ENCODE assay signal across 8 mouse cellular contexts in genomic region chr1:179546551-179546917, GRCm38 (mm10). TPM values are rescaled to one million over a fixed set of nuclear protein-coding genes. Genes with fewer than 3 reads are reported as not detected.
DNase-seq lines count a peak whose midpoint lies in the region; ATAC-seq and TF ChIP-seq lines count a peak whose summit lies in the region.

No protein-coding gene starts in this region.

- intact Hi-C loops in heart, postnatal 14 days (cut with DNase I), result loop anchor here (2.0 to 5.0 kb wide), 2 partner anchors 46 to 78 kb away; no protein-coding TSS in a partner anchor

- 0 out of 2 replicates have a peak, but pooled peaks cover under 1% of the 10 kb centered on the region for H3K36me3 ChIP-seq in heart, embryonic 16.5 days (ENCODE audit: control insufficient read depth, insufficient read depth)
- peaks cover 0 to 42% of the 10 kb centered on the region in 2 experiments; a peak in 3 of 4 replicates for H3K36me3 ChIP-seq in MEL (ENCODE audit: control insufficient read depth in 1 of 2, insufficient read depth in 2 of 2, low read length in 2 of 2)
- H3K36me3 ChIP-seq in forebrain, embryonic 12.5 days (replicated peaks), result no peaks in the 10 kb centered on the region; the same call in 1 of the 2 replicates
- H3K36me3 ChIP-seq in liver, embryonic 15.5 days (replicated peaks), result peaks cover 13% of the 10 kb centered on the region

- TF ChIP-seq POLR2A in MEL (IDR thresholded peaks at IDR 0.05; ENCODE audit: control insufficient read depth in 1 of 2, insufficient read depth in 1 of 2, low read depth in 1 of 2, low read length in 2 of 2, poor library complexity in 1 of 2), result peak in 1 of 2 experiments; percentile 35; a peak in 1 of 4 replicates

- peak overlapping the region; percentile 84 for H3K4me2 ChIP-seq in heart, embryonic 16.5 days (ENCODE audit: low read depth, low read length)
- peak overlapping the region; percentile 77 for H3K4me2 ChIP-seq in forebrain, embryonic 12.5 days
- peak overlapping the region; percentile 76 for H3K4me2 ChIP-seq in liver, embryonic 15.5 days

- H3K79me2 ChIP-seq in MEL (ENCODE audit: control insufficient read depth, insufficient read depth, low read length, poor library complexity), result peaks cover 37% of the 10 kb centered on the region

- no peak for TF ChIP-seq EP300 in MEL (IDR thresholded peaks at IDR 0.05; ENCODE audit: low read depth in 1 of 2, low read length in 2 of 2)

- no peaks in the 10 kb centered on the region for H3K9me3 ChIP-seq in heart, embryonic 16.5 days (replicated peaks; ENCODE audit: control insufficient read depth, low read length)
- H3K9me3 ChIP-seq in MEL (replicated peaks; ENCODE audit: insufficient read depth, low read length), result no peaks in the 10 kb centered on the region
- H3K9me3 ChIP-seq in forebrain, embryonic 12.5 days, result no peaks in the 10 kb centered on the region
- no peaks in the 10 kb centered on the region for H3K9me3 ChIP-seq in liver, embryonic 15.5 days (replicated peaks)

- 1% methylated on average over 42 of the region's 44 CpGs for WGBS in heart, embryonic 16.5 days
- under 1% methylated on average over 41 of the region's 44 CpGs for WGBS in forebrain, embryonic 12.5 days
- under 1% methylated on average over 44 of the region's 44 CpGs for WGBS in liver, embryonic 15.5 days (ENCODE audit: insufficient replicate concordance)

- H3K27ac ChIP-seq in heart, embryonic 16.5 days (ENCODE audit: low read length), result peak overlapping the region; percentile 95
- peak overlapping the region; percentile 73 for H3K27ac ChIP-seq in MEL (ENCODE audit: control insufficient read depth, low read depth, low read length)
- H3K27ac ChIP-seq in forebrain, embryonic 12.5 days, result peak overlapping the region; percentile 96
- H3K27ac ChIP-seq in liver, embryonic 15.5 days (replicated peaks), result peak overlapping the region; percentile 97

- no peak for TF ChIP-seq RAD21 in MEL (IDR thresholded peaks at IDR 0.05; ENCODE audit: low read depth, low read length)

- TF ChIP-seq CTCF in MEL (IDR thresholded peaks at IDR 0.05 in 2 of 3, conservative IDR thresholded peaks at IDR 0.05 in 1 of 3; ENCODE audit: control insufficient read depth in 1 of 3, insufficient read depth in 1 of 3, low read depth in 2 of 3, low read length in 3 of 3, poor library complexity in 1 of 3, severe bottlenecking in 1 of 3), result no peak

- no peaks in the 10 kb centered on the region for H3K27me3 ChIP-seq in heart, embryonic 16.5 days (ENCODE audit: control insufficient read depth, insufficient read depth, low read length)
- H3K27me3 ChIP-seq in MEL (ENCODE audit: control insufficient read depth in 1 of 2, insufficient read depth in 2 of 2, low read length in 2 of 2), result no peaks in the 10 kb centered on the region
- no peaks in the 10 kb centered on the region for H3K27me3 ChIP-seq in forebrain, embryonic 12.5 days
- H3K27me3 ChIP-seq in liver, embryonic 15.5 days, result no peaks in the 10 kb centered on the region

- peaks cover 28% of the 10 kb centered on the region for H3K4me1 ChIP-seq in heart, embryonic 16.5 days (ENCODE audit: control insufficient read depth, insufficient read depth, low read length)
- peaks cover under 1 to 9% of the 10 kb centered on the region in 2 experiments; a peak in 2 of 4 replicates for H3K4me1 ChIP-seq in MEL (ENCODE audit: control insufficient read depth in 1 of 2, insufficient read depth in 2 of 2, low read length in 2 of 2)
- H3K4me1 ChIP-seq in forebrain, embryonic 12.5 days, result peaks cover 28% of the 10 kb centered on the region
- peaks cover 52% of the 10 kb centered on the region for H3K4me1 ChIP-seq in liver, embryonic 15.5 days (replicated peaks)

- no peak for DNase-seq in heart, postnatal 14 days
- DNase-seq in MEL (ENCODE audit: low read depth, low spot score), result no peak
- no peak for DNase-seq in ovary, postnatal 14 days (ENCODE audit: low spot score)
- no peak for DNase-seq in layer of hippocampus, adult 8-10 months (ENCODE audit: low spot score in 2 of 2)
- no peak for DNase-seq in spleen, postnatal 36 days (ENCODE audit: low spot score in 2 of 2)

- peak overlapping the region; percentile 85 for H3K9ac ChIP-seq in heart, embryonic 16.5 days (ENCODE audit: low read length)
- H3K9ac ChIP-seq in MEL (ENCODE audit: control insufficient read depth, low read depth, low read length, poor library complexity, severe bottlenecking), result peak overlapping the region; percentile 86
- peak overlapping the region; percentile 78 for H3K9ac ChIP-seq in forebrain, embryonic 12.5 days
- peak overlapping the region; percentile 87 for H3K9ac ChIP-seq in liver, embryonic 15.5 days

- H3K4me3 ChIP-seq in heart, embryonic 16.5 days (ENCODE audit: low read length), result peak overlapping the region; percentile 77
- peak overlapping the region; percentile 83 to 94 for H3K4me3 ChIP-seq in MEL (ENCODE audit: control insufficient read depth in 1 of 2, insufficient read depth in 1 of 2, low read depth in 2 of 2, low read length in 2 of 2)
- peak overlapping the region; percentile 80 for H3K4me3 ChIP-seq in forebrain, embryonic 12.5 days (replicated peaks)
- peak overlapping the region; percentile 79 for H3K4me3 ChIP-seq in liver, embryonic 15.5 days (replicated peaks)

- peak; percentile 78 for ATAC-seq in heart, embryonic 16.5 days (replicated peaks; ENCODE audit: extremely low read depth, insufficient read depth, low FRiP score)
- ATAC-seq in forebrain, embryonic 12.5 days (ENCODE audit: low FRiP score), result peak; percentile 86
- ATAC-seq in liver, embryonic 15.5 days (ENCODE audit: insufficient read depth), result peak; percentile 78

TF ChIP-seq in MEL, 35 proteins besides CTCF, POLR2A, EP300 and RAD21:
- TF ChIP-seq USF1 (IDR thresholded peaks at IDR 0.05; ENCODE audit: low read depth, low read length) (no peak), MAFK (IDR thresholded peaks at IDR 0.05; ENCODE audit: borderline replicate concordance, low read depth, low read length) (no peak), NELFE (IDR thresholded peaks at IDR 0.05; ENCODE audit: low read depth, low read length) (peak; percentile 35; the same call in 1 of the 2 replicates)
TF ChIP-seq in MEL: peak in this region for 1.

RNA-seq across cellular contexts. Expression of gene Cnst, which starts 0.4 kb away (rescaled TPM):
- polyA plus RNA-seq in heart, embryonic 16.5 days (2015; fragmentation: Nextera tagmentation; extraction: Ambion mirVana), result 20.9 and 21.3 TPM in 2 replicates
- 10 to 100 TPM; 43.6 to 51.9 TPM for total RNA-seq in heart, postnatal 14 days (2021)
- 10.4 and 11.9 TPM in 2 replicates for total RNA-seq in MEL (2012; rRNA removed)
- 10 to 100 TPM in 1 of 2 experiments, not detected in 1; 12.1 TPM for polyA plus RNA-seq in MEL (2012; ENCODE audit: insufficient read depth in 1 of 2, insufficient read length in 2 of 2, low read depth in 1 of 2, low replicate concordance in 2 of 2, missing spikeins in 1 of 2)
- polyA plus RNA-seq in forebrain, embryonic 12.5 days (2016; fragmentation: Nextera tagmentation; extraction: Ambion mirVana), result 26.9 and 29.0 TPM in 2 replicates
- polyA plus RNA-seq in liver, embryonic 15.5 days (2015; fragmentation: Nextera tagmentation; extraction: Ambion mirVana), result 12.1 and 12.6 TPM in 2 replicates
- total RNA-seq in layer of hippocampus, adult 8-10 months (2022), result 10 to 100 TPM; 30.5 to 35.9 (median 31.9) TPM

RNA-seq across cellular contexts. Expression of gene Tfb2m, which starts 0.5 kb away (rescaled TPM):
- polyA plus RNA-seq in heart, embryonic 16.5 days (2015; fragmentation: Nextera tagmentation; extraction: Ambion mirVana), result 25.1 and 27.9 TPM in 2 replicates
- total RNA-seq in heart, postnatal 14 days (2021), result 10 to 100 TPM; 33.9 to 42.3 TPM
- total RNA-seq in MEL (2012; rRNA removed), result 17.3 and 19.3 TPM in 2 replicates
- 10 to 100 TPM in 1 of 2 experiments, not detected in 1; 20.9 TPM for polyA plus RNA-seq in MEL (2012; ENCODE audit: insufficient read depth in 1 of 2, insufficient read length in 2 of 2, low read depth in 1 of 2, low replicate concordance in 2 of 2, missing spikeins in 1 of 2)
- polyA plus RNA-seq in forebrain, embryonic 12.5 days (2016; fragmentation: Nextera tagmentation; extraction: Ambion mirVana), result 33.6 and 33.7 TPM in 2 replicates
- 8.2 and 8.3 TPM in 2 replicates for polyA plus RNA-seq in liver, embryonic 15.5 days (2015; fragmentation: Nextera tagmentation; extraction: Ambion mirVana)
- 10 to 100 TPM; 20.1 to 26.4 (median 24.8) TPM for total RNA-seq in layer of hippocampus, adult 8-10 months (2022)

RNA-seq across cellular contexts. Expression of gene Smyd3, which starts 28.7 kb away (rescaled TPM):
- polyA plus RNA-seq in heart, embryonic 16.5 days (2015; fragmentation: Nextera tagmentation; extraction: Ambion mirVana), result 11.1 and 13.3 TPM in 2 replicates
- 1 to 10 TPM; 5.9 to 9.3 TPM for total RNA-seq in heart, postnatal 14 days (2021)
- 17.4 and 18.2 TPM in 2 replicates for total RNA-seq in MEL (2012; rRNA removed)
- polyA plus RNA-seq in MEL (2012; ENCODE audit: insufficient read depth in 1 of 2, insufficient read length in 2 of 2, low read depth in 1 of 2, low replicate concordance in 2 of 2, missing spikeins in 1 of 2), result 10 to 100 TPM in 1 of 2 experiments, not detected in 1; 13.3 TPM
- polyA plus RNA-seq in forebrain, embryonic 12.5 days (2016; fragmentation: Nextera tagmentation; extraction: Ambion mirVana), result 13.5 and 15.8 TPM in 2 replicates
- polyA plus RNA-seq in liver, embryonic 15.5 days (2015; fragmentation: Nextera tagmentation; extraction: Ambion mirVana), result 5.7 TPM in 2 replicates
- total RNA-seq in layer of hippocampus, adult 8-10 months (2022), result 10 to 100 TPM; 25.1 to 28.9 (median 26.2) TPM
